Mouse (Mus musculus) MEL (cell line): ENCODE results near the gene Smarca2.

Source experiments
- CHD1 ChIP-seq: IDR thresholded peaks from 2 replicates; pipeline ENCODE4 v1.6.1; 2012; ENCODE audit warnings: low read depth, mild to moderate bottlenecking, inconsistent platforms, low read length, improper control_type of control experiment
- CTCF ChIP-seq, 3 experiments: IDR thresholded peaks in 2 of 3; conservative IDR thresholded peaks in 1 of 3; 2 replicates each; pipeline ENCODE4 v1.5.1; 2011 to 2012; ENCODE audit warnings: low read length in 3 of 3, low read depth in 2 of 3, mild to moderate bottlenecking in 2 of 3, improper control_type of control experiment in 1 of 3, inconsistent platforms in 1 of 3, mixed read lengths in 1 of 3, moderate library complexity in 1 of 3; ENCODE audit not compliant: control insufficient read depth in 1 of 3, insufficient read depth in 1 of 3, poor library complexity in 1 of 3, severe bottlenecking in 1 of 3
- ETS1 ChIP-seq: IDR thresholded peaks from 2 replicates; pipeline ENCODE4 v1.6.1; 2012; ENCODE audit warnings: low read depth, mild to moderate bottlenecking, inconsistent platforms, low read length, improper control_type of control experiment, moderate library complexity
- MYC ChIP-seq: IDR thresholded peaks from 2 replicates; pipeline ENCODE4 v1.6.1; 2011; ENCODE audit warnings: low read depth, mild to moderate bottlenecking, low read length, improper control_type of control experiment, moderate library complexity
- POLR2A ChIP-seq, 2 experiments: IDR thresholded peaks; 2 replicates each; pipeline ENCODE4 v1.6.1; 2011 to 2012; ENCODE audit warnings: low read length in 2 of 2, mild to moderate bottlenecking in 2 of 2, control low read depth in 1 of 2, improper control_type of control experiment in 1 of 2, low read depth in 1 of 2, moderate library complexity in 1 of 2; ENCODE audit not compliant: control insufficient read depth in 1 of 2, insufficient read depth in 1 of 2, poor library complexity in 1 of 2
- ZC3H11A ChIP-seq: IDR thresholded peaks from 2 replicates; pipeline ENCODE4 v1.6.1; 2012; ENCODE audit warnings: low read depth, mild to moderate bottlenecking, inconsistent platforms, low read length, improper control_type of control experiment

- no peak for TF ChIP-seq CTCF (IDR thresholded peaks at IDR 0.05 in 2 of 3, conservative IDR thresholded peaks at IDR 0.05 in 1 of 3; ENCODE audit: control insufficient read depth in 1 of 3, insufficient read depth in 1 of 3, low read depth in 2 of 3, low read length in 3 of 3, poor library complexity in 1 of 3, severe bottlenecking in 1 of 3)
- TF ChIP-seq MYC: no peak
- no peak for TF ChIP-seq ZC3H11A
- TF ChIP-seq CHD1: no peak
- TF ChIP-seq ETS1: no peak
- TF ChIP-seq POLR2A (IDR thresholded peaks at IDR 0.05; ENCODE audit: control insufficient read depth in 1 of 2, insufficient read depth in 1 of 2, low read depth in 1 of 2, low read length in 2 of 2, poor library complexity in 1 of 2): no peak
Observed at GRCm38 (mm10) chr19:26770592-26770991, 165.7 kb downstream of the Smarca2 start.
